Mouse (Mus musculus): ENCODE data around the gene Dap. TPM values are rescaled to one million over a fixed set of nuclear protein-coding genes. Genes with fewer than 3 reads are reported as not detected.
A peak's percentile ranks its signal among the peaks of the same experiment; 100 is the strongest.

Gene Dap
- polyA plus RNA-seq, 1 experiment from 2014 or later, result 80.5 TPM

DNA sequence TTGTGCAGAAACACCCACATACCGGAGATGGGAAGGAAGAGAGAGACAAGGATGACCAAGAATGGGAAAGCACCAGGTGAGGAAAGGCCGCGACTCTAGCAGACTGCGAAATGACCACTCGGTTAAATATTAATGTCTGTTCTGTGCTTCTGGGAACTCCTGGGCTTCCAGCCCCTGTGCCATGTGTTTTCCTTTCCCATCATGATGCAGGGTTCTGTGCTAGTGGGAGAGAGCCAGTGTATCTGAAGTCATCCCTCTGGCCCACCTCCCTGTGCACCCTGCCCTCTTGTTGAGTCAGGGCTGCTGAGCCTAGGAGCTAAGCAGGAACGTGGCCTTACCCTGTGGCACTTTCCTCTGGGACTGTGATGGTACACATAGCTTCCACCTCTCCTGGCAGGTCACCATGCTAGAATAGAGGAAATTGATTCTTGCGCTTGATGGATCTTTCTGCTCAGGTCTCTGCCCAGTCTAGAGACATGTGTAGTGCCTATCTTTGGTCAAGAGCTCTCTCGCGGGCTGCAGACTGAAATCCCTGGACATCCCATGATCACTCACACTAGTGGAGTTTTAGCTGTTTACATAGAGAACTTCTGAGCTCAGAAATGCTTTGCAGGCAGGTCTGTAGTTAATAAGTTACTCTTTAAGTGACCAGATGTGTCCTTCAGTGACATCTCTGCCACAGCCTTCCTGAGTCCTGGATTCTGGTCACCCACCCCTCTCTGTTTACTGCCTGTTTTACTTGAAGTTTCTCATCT is 11.9 kb downstream of the Dap start:
- Histone ChIP-seq H3K9ac (ENCODE audit: low read depth, low read length) (no peak overlapping the region), H3K9me3 (ENCODE audit: control insufficient read depth, low read length) (no peaks in the 10 kb centered on the region), H3K36me3 (ENCODE audit: control insufficient read depth, insufficient read depth, low read length) (peaks cover 2% of the 10 kb centered on the region; the same call in 1 of the 2 replicates), H3K27ac (ENCODE audit: low read length) (peak overlapping the region; percentile 49; the same call in 1 of the 2 replicates), H3K4me3 (ENCODE audit: low read length) (no peak overlapping the region), H3K4me2 (ENCODE audit: low read depth, low read length) (no peak overlapping the region), H3K27me3 (replicated peaks; ENCODE audit: control insufficient read depth, insufficient read depth, low read length) (no peaks in the 10 kb centered on the region), H3K4me1 (ENCODE audit: control insufficient read depth, insufficient read depth, low read length) (no peaks in the 10 kb centered on the region; the same call in 1 of the 2 replicates)
- WGBS, result 65% methylated on average over 9 of the region's 9 CpGs
- peak; percentile 61 for ATAC-seq

DNA sequence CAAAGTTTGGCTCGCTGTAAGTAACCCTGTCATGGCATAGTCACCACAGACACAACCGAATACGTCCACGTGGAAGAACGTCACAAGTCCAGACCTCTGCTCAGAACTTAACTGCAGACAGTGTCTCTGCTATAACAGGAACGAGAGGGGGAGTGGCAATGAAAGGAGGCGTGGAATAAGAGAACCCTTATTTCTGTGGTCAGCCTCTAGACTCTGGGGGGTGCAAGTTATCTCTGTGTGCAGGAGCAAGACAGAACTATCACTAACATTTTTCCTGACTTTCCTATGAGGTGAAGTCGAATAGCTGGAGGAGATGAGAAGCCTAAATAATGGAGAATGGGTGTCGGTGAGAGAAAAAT is 12.4 kb downstream of the Dap start:
- ATAC-seq, result no peak
- Histone ChIP-seq H3K4me3 (ENCODE audit: low read length) (no peak overlapping the region), H3K4me2 (ENCODE audit: low read depth, low read length) (no peak overlapping the region), H3K36me3 (ENCODE audit: control insufficient read depth, insufficient read depth, low read length) (peaks cover 2% of the 10 kb centered on the region; the same call in 1 of the 2 replicates), H3K4me1 (ENCODE audit: control insufficient read depth, insufficient read depth, low read length) (no peaks in the 10 kb centered on the region; the same call in 1 of the 2 replicates), H3K9me3 (ENCODE audit: control insufficient read depth, low read length) (no peaks in the 10 kb centered on the region), H3K27me3 (replicated peaks; ENCODE audit: control insufficient read depth, insufficient read depth, low read length) (no peaks in the 10 kb centered on the region), H3K9ac (ENCODE audit: low read depth, low read length) (no peak overlapping the region), H3K27ac (ENCODE audit: low read length) (no peak overlapping the region)
- WGBS, result 78% methylated on average over 9 of the region's 9 CpGs

GRCm38 (mm10) chr15:31237368-31237767 is 13.3 kb downstream of the Dap start:
- H3K9me3 ChIP-seq (ENCODE audit: control insufficient read depth, low read length), result no peaks in the 10 kb centered on the region; the same call in 1 of the 2 replicates
- no peak overlapping the region for H3K9ac ChIP-seq (ENCODE audit: low read depth, low read length)
- H3K36me3 ChIP-seq (ENCODE audit: control insufficient read depth, insufficient read depth, low read length), result peaks cover 6% of the 10 kb centered on the region
- H3K27ac ChIP-seq (ENCODE audit: low read length), result no peak overlapping the region
- peak; percentile 27; the same call in 1 of the 2 replicates for ATAC-seq
- no peaks in the 10 kb centered on the region; the same call in 1 of the 2 replicates for H3K4me1 ChIP-seq (ENCODE audit: control insufficient read depth, insufficient read depth, low read length)
- no peak overlapping the region for H3K4me3 ChIP-seq (ENCODE audit: low read length)
- H3K27me3 ChIP-seq (replicated peaks; ENCODE audit: control insufficient read depth, insufficient read depth, low read length), result no peaks in the 10 kb centered on the region
- no peak overlapping the region for H3K4me2 ChIP-seq (ENCODE audit: low read depth, low read length)
- WGBS, result 71% methylated on average over 11 of the region's 11 CpGs

DNA sequence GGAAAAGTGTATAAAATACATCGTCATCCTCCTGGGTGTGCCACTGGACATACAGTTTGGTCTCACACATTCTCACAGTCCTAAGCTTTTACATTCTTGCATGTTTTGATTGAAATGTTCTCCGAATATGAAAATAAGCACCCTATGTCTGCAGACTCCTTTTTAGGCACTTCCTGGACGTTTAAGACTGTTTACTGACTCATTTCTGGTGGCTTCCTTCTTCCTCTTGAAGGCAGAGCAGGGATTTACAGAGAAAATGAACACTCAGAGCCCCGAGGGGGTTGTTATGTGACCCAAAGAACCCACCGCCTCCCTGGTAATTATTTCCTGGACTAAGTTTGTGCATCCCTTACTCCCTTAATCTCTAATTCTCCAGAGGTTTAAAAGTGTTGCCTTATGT is 13.8 kb downstream of the Dap start:
- no peaks in the 10 kb centered on the region; the same call in 1 of the 2 replicates for H3K4me1 ChIP-seq (ENCODE audit: control insufficient read depth, insufficient read depth, low read length)
- no peak overlapping the region for H3K4me3 ChIP-seq (ENCODE audit: low read length)
- WGBS, result 69% methylated on average over 5 of the region's 5 CpGs
- no peak overlapping the region for H3K4me2 ChIP-seq (ENCODE audit: low read depth, low read length)
- ATAC-seq, result no peak
- no peaks in the 10 kb centered on the region for H3K27me3 ChIP-seq (replicated peaks; ENCODE audit: control insufficient read depth, insufficient read depth, low read length)
- no peak overlapping the region for H3K9ac ChIP-seq (ENCODE audit: low read depth, low read length)
- H3K36me3 ChIP-seq (ENCODE audit: control insufficient read depth, insufficient read depth, low read length), result peaks cover 6% of the 10 kb centered on the region
- no peak overlapping the region for H3K27ac ChIP-seq (ENCODE audit: low read length)
- no peaks in the 10 kb centered on the region; the same call in 1 of the 2 replicates for H3K9me3 ChIP-seq (ENCODE audit: control insufficient read depth, low read length)

DNA sequence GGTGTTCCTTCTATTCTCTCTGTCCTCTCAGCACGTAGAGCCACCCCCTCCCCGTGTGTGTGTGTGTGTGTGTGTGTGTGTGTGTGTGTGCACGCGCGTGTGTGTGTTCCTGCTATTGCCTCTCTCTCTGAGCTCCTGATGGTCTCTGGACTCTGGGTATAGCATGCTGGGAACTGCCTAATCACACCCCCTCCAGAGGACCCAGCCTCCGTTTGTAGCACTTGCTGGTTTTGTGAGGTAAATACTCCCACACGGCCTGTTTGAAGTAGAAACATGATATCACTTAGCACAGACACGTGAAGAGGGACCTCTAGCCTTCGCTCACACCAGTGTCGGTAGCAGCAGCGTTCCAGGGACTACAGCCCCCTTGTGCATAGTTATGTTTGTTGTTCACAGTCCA is 14.5 kb downstream of the Dap start:
- H3K36me3 ChIP-seq (ENCODE audit: control insufficient read depth, insufficient read depth, low read length), result peaks cover 6% of the 10 kb centered on the region
- H3K27me3 ChIP-seq (replicated peaks; ENCODE audit: control insufficient read depth, insufficient read depth, low read length), result no peaks in the 10 kb centered on the region

GRCm38 (mm10) chr15:31239713-31240112 is 15.6 kb downstream of the Dap start:
- Histone ChIP-seq H3K27ac (ENCODE audit: low read length) (no peak overlapping the region), H3K9ac (ENCODE audit: low read depth, low read length) (no peak overlapping the region), H3K36me3 (ENCODE audit: control insufficient read depth, insufficient read depth, low read length) (peaks cover 6% of the 10 kb centered on the region), H3K4me2 (ENCODE audit: low read depth, low read length) (no peak overlapping the region), H3K4me3 (ENCODE audit: low read length) (no peak overlapping the region), H3K9me3 (ENCODE audit: control insufficient read depth, low read length) (no peaks in the 10 kb centered on the region; the same call in 1 of the 2 replicates), H3K27me3 (replicated peaks; ENCODE audit: control insufficient read depth, insufficient read depth, low read length) (no peaks in the 10 kb centered on the region), H3K4me1 (ENCODE audit: control insufficient read depth, insufficient read depth, low read length) (no peaks in the 10 kb centered on the region; the same call in 1 of the 2 replicates)
- 75% methylated on average over 13 of the region's 13 CpGs for WGBS
- no peak for ATAC-seq

More for the DNA sequence above, 14.5 kb downstream of the Dap start:
- Histone ChIP-seq H3K4me1 (ENCODE audit: control insufficient read depth, insufficient read depth, low read length) (no peaks in the 10 kb centered on the region; the same call in 1 of the 2 replicates), H3K27ac (ENCODE audit: low read length) (no peak overlapping the region), H3K9ac (ENCODE audit: low read depth, low read length) (no peak overlapping the region), H3K4me2 (ENCODE audit: low read depth, low read length) (no peak overlapping the region), H3K4me3 (ENCODE audit: low read length) (no peak overlapping the region), H3K9me3 (ENCODE audit: control insufficient read depth, low read length) (no peaks in the 10 kb centered on the region; the same call in 1 of the 2 replicates)
- WGBS, result 71% methylated on average over 11 of the region's 11 CpGs
- no peak for ATAC-seq

GRCm38 (mm10) chr15:31240181-31240580 is 16.1 kb downstream of the Dap start:
- Histone ChIP-seq H3K27me3 (replicated peaks; ENCODE audit: control insufficient read depth, insufficient read depth, low read length) (no peaks in the 10 kb centered on the region), H3K4me1 (ENCODE audit: control insufficient read depth, insufficient read depth, low read length) (no peaks in the 10 kb centered on the region; the same call in 1 of the 2 replicates), H3K9ac (ENCODE audit: low read depth, low read length) (no peak overlapping the region), H3K4me2 (ENCODE audit: low read depth, low read length) (no peak overlapping the region), H3K9me3 (ENCODE audit: control insufficient read depth, low read length) (no peaks in the 10 kb centered on the region; the same call in 1 of the 2 replicates), H3K27ac (ENCODE audit: low read length) (no peak overlapping the region), H3K36me3 (ENCODE audit: control insufficient read depth, insufficient read depth, low read length) (peaks cover 6% of the 10 kb centered on the region), H3K4me3 (ENCODE audit: low read length) (no peak overlapping the region)
- no peak for ATAC-seq
- WGBS, result 91% methylated on average over 4 of the region's 4 CpGs

DNA sequence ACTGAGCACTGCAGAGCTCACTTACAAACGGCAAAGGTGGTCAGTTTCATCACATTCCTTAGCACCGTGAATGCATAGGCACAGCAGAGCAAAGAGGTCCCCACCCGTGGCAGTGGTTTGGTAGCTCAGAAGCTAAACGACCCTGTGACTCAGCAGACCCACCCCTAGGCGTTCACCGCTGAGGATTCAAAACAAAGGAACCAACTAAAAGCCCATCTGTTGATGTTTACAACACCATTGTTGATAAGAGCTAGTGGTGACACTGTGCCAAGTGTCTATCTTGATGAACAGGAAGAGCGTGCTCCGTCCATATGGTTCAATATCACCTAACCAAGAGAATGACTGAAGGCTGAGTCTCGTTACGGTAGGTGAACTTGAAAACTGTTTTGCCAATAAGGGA is 19.1 kb downstream of the Dap start:
- Histone ChIP-seq H3K4me1 (ENCODE audit: control insufficient read depth, insufficient read depth, low read length) (peaks cover 9% of the 10 kb centered on the region), H3K27ac (ENCODE audit: low read length) (no peak overlapping the region), H3K9me3 (ENCODE audit: control insufficient read depth, low read length) (no peaks in the 10 kb centered on the region; the same call in 1 of the 2 replicates), H3K4me2 (ENCODE audit: low read depth, low read length) (no peak overlapping the region), H3K9ac (ENCODE audit: low read depth, low read length) (no peak overlapping the region), H3K4me3 (ENCODE audit: low read length) (no peak overlapping the region), H3K36me3 (ENCODE audit: control insufficient read depth, insufficient read depth, low read length) (peaks cover 6% of the 10 kb centered on the region), H3K27me3 (replicated peaks; ENCODE audit: control insufficient read depth, insufficient read depth, low read length) (no peaks in the 10 kb centered on the region)
- ATAC-seq, result no peak
- 69% methylated on average over 10 of the region's 10 CpGs for WGBS

DNA sequence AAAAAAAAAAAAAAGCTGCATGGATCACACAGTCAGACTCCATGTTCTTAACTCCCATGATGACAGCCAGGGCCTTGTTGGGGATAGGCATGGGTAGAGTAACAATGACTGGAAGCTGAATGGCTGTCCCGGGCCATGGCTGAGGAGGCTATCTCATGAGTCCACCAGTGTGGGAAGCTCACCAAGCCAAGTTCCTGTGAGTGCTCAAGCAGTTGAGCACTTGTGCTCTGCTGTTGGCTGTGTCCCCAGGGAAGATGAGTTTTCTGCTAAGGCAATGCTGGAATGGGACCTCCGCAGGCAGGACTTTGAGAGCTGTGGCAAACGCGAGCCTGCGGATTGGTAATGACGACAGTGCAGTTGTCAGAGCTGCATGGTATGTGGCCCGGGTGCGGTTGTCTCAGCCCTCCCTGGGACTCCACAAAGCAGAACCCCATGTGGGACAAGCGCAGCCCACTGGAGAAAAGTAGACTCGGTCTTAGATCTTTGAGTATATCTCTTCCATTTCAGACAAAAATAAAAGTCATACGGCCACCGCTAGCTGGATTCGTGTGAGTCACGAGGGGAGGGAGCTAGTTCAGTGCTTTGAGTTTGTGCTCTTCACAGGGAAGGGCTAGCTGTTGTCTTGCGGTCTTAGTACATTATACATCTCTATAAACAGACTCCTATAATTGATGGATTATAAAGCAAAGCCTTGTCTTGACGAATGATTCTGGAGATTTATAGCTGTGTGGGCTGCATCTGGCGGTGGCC is 20.8 kb downstream of the Dap start:
- Histone ChIP-seq H3K36me3 (ENCODE audit: control insufficient read depth, insufficient read depth, low read length) (peaks cover 6% of the 10 kb centered on the region), H3K9ac (ENCODE audit: low read depth, low read length) (no peak overlapping the region), H3K27ac (ENCODE audit: low read length) (no peak overlapping the region), H3K27me3 (replicated peaks; ENCODE audit: control insufficient read depth, insufficient read depth, low read length) (no peaks in the 10 kb centered on the region), H3K4me3 (ENCODE audit: low read length) (no peak overlapping the region), H3K4me2 (ENCODE audit: low read depth, low read length) (no peak overlapping the region), H3K4me1 (ENCODE audit: control insufficient read depth, insufficient read depth, low read length) (peaks cover 9% of the 10 kb centered on the region), H3K9me3 (ENCODE audit: control insufficient read depth, low read length) (no peaks in the 10 kb centered on the region; the same call in 1 of the 2 replicates)
- no peak for ATAC-seq
- 84% methylated on average over 17 of the region's 17 CpGs for WGBS

Measured in intestine, embryonic 16.5 days (tissue).